Mouse (Mus musculus) brown adipose tissue, adult 24 weeks (tissue): Measurements from ENCODE around the gene Ank3. TPM values are rescaled to one million over a fixed set of nuclear protein-coding genes. Genes with fewer than 3 reads are reported as not detected.

Experiments
- H3K27ac ChIP-seq: fragments of 200-500 bp; replicated peaks from 2 replicates; pipeline ENCODE4 v1.5.1; 2012; ENCODE audit warnings: low read depth, mild to moderate bottlenecking, low read length
- H3K4me1 ChIP-seq: fragments of 200-500 bp; 2 replicates; pipeline ENCODE4 v1.6.1; 2012; ENCODE audit warnings: low read length, mixed read lengths; ENCODE audit not compliant: control insufficient read depth, insufficient read depth, insufficient read length
- H3K4me3 ChIP-seq: fragments of 200-500 bp; 2 replicates; pipeline ENCODE4 v1.5.1; 2012; ENCODE audit warnings: low read depth, mild to moderate bottlenecking, low read length, moderate library complexity; ENCODE audit not compliant: insufficient read depth
- polyA plus RNA-seq: library from polyadenylated mRNA; stranded (reverse); fragments of >200 nt; gene quantifications from 2 replicates; pipeline ENCODE4 v1.2.4, GENCODE M21; 2012; ENCODE audit not compliant: missing spikeins, insufficient read depth, insufficient read length

Ank3 gene
- polyA plus RNA-seq, 1 experiment: 6.5 TPM

GRCm38 (mm10) chr10:69611314-69611713 is 212.7 kb downstream of the Ank3 start:
- H3K4me3 ChIP-seq: no peak overlapping the region
- no peaks in the 10 kb centered on the region for H3K4me1 ChIP-seq
- H3K27ac ChIP-seq: no peak overlapping the region

- no peak overlapping the region for H3K27ac ChIP-seq
- no peak overlapping the region for H3K4me3 ChIP-seq
- no peaks in the 10 kb centered on the region for H3K4me1 ChIP-seq
Measured at GRCm38 (mm10) chr10:69611839-69612340, 213.3 kb downstream of the Ank3 start.

GRCm38 (mm10) chr10:69616953-69617352 is 218.4 kb downstream of the Ank3 start:
- H3K27ac ChIP-seq: no peak overlapping the region
- no peaks in the 10 kb centered on the region for H3K4me1 ChIP-seq
- no peak overlapping the region for H3K4me3 ChIP-seq

- no peak overlapping the region for H3K4me3 ChIP-seq
- no peaks in the 10 kb centered on the region for H3K4me1 ChIP-seq
- no peak overlapping the region for H3K27ac ChIP-seq
Measured at GRCm38 (mm10) chr10:69617537-69618112, 219.1 kb downstream of the Ank3 start.

- no peak overlapping the region for H3K4me3 ChIP-seq
- H3K4me1 ChIP-seq: no peaks in the 10 kb centered on the region
- no peak overlapping the region for H3K27ac ChIP-seq
Measured at GRCm38 (mm10) chr10:69620692-69621382, 222.3 kb downstream of the Ank3 start.

- H3K4me3 ChIP-seq: no peak overlapping the region
- no peaks in the 10 kb centered on the region for H3K4me1 ChIP-seq
- no peak overlapping the region for H3K27ac ChIP-seq
Measured at GRCm38 (mm10) chr10:69627767-69628166, 229.2 kb downstream of the Ank3 start.

GRCm38 (mm10) chr10:69628743-69629142 is 230.2 kb downstream of the Ank3 start:
- no peak overlapping the region for H3K4me3 ChIP-seq
- H3K27ac ChIP-seq: no peak overlapping the region
- H3K4me1 ChIP-seq: no peaks in the 10 kb centered on the region

GRCm38 (mm10) chr10:69630802-69631388 is 232.3 kb downstream of the Ank3 start:
- Histone ChIP-seq H3K27ac (no peak overlapping the region), H3K4me3 (no peak overlapping the region), H3K4me1 (no peaks in the 10 kb centered on the region)

GRCm38 (mm10) chr10:69632885-69633284 is 234.3 kb downstream of the Ank3 start:
- H3K27ac ChIP-seq: no peak overlapping the region
- no peak overlapping the region for H3K4me3 ChIP-seq
- H3K4me1 ChIP-seq: no peaks in the 10 kb centered on the region

GRCm38 (mm10) chr10:69634891-69635290 is 236.3 kb downstream of the Ank3 start:
- no peaks in the 10 kb centered on the region for H3K4me1 ChIP-seq
- no peak overlapping the region for H3K27ac ChIP-seq
- H3K4me3 ChIP-seq: no peak overlapping the region

- Histone ChIP-seq H3K4me3 (no peak overlapping the region), H3K27ac (no peak overlapping the region), H3K4me1 (no peaks in the 10 kb centered on the region)
Measured at GRCm38 (mm10) chr10:69635910-69636656, 237.5 kb downstream of the Ank3 start.

GRCm38 (mm10) chr10:69639138-69639537 is 240.6 kb downstream of the Ank3 start:
- H3K27ac ChIP-seq: no peak overlapping the region
- H3K4me1 ChIP-seq: no peaks in the 10 kb centered on the region
- H3K4me3 ChIP-seq: no peak overlapping the region

- Histone ChIP-seq H3K4me1 (0 out of 2 replicates have a peak, but pooled peaks cover under 1% of the 10 kb centered on the region), H3K27ac (no peak overlapping the region), H3K4me3 (no peak overlapping the region)
Measured at GRCm38 (mm10) chr10:69640617-69641016, 242.0 kb downstream of the Ank3 start.

GRCm38 (mm10) chr10:69643481-69643880 is 244.9 kb downstream of the Ank3 start:
- 0 out of 2 replicates have a peak, but pooled peaks cover 2% of the 10 kb centered on the region for H3K4me1 ChIP-seq
- no peak overlapping the region for H3K4me3 ChIP-seq
- H3K27ac ChIP-seq: no peak overlapping the region

GRCm38 (mm10) chr10:69643986-69644385 is 245.4 kb downstream of the Ank3 start:
- no peak overlapping the region for H3K27ac ChIP-seq

More at GRCm38 (mm10) chr10:69643986-69644385, 245.4 kb downstream of the Ank3 start:
- Histone ChIP-seq H3K4me1 (0 out of 2 replicates have a peak, but pooled peaks cover 2% of the 10 kb centered on the region), H3K4me3 (no peak overlapping the region)
